Mouse (Mus musculus) CD4-positive, CD25-positive, alpha-beta regulatory T cell, adult 4 months (primary cell): ENCODE measurements at regions not wholly inside any gene's neighbourhood (a gene's known extent, or its start where the extent isn't known, plus 50 kb on each side); places are given as distances from the start of the nearest gene placed in this dataset.

Source experiments
- ATAC-seq: one replicate; pipeline ENCODE4 v1.8.0; 2017

- no peak for ATAC-seq
Measured at GRCm38 (mm10) chr4:55924974-55925373, 392.7 kb upstream of the Klf4 start.

- no peak for ATAC-seq
Measured at GRCm38 (mm10) chr4:55921217-55921616, 389.0 kb upstream of the Klf4 start.

GRCm38 (mm10) chr4:55894116-55894885 is 362.0 kb upstream of the Klf4 start:
- no peak for ATAC-seq

GRCm38 (mm10) chr4:55891656-55892055 is 359.4 kb upstream of the Klf4 start:
- no peak for ATAC-seq

GRCm38 (mm10) chr4:55887581-55887980 is 355.3 kb upstream of the Klf4 start:
- ATAC-seq: no peak

- no peak for ATAC-seq
Measured at GRCm38 (mm10) chr4:55882541-55882940, 350.3 kb upstream of the Klf4 start.

GRCm38 (mm10) chr4:55875304-55875703 is 343.0 kb upstream of the Klf4 start:
- ATAC-seq: no peak

- ATAC-seq: no peak
Measured at GRCm38 (mm10) chr4:55874875-55875274, 342.6 kb upstream of the Klf4 start.

GRCm38 (mm10) chr4:55874276-55874675 is 342.0 kb upstream of the Klf4 start:
- no peak for ATAC-seq

GRCm38 (mm10) chr4:55860055-55860454 is 327.8 kb upstream of the Klf4 start:
- no peak for ATAC-seq

- ATAC-seq: no peak
Measured at GRCm38 (mm10) chr4:55859211-55859761, 327.0 kb upstream of the Klf4 start.

GRCm38 (mm10) chr4:55851430-55851829 is 319.2 kb upstream of the Klf4 start:
- ATAC-seq: no peak

- no peak for ATAC-seq
Measured at GRCm38 (mm10) chr4:55851027-55851426, 318.8 kb upstream of the Klf4 start.

GRCm38 (mm10) chr4:55843727-55844401 is 311.6 kb upstream of the Klf4 start:
- no peak for ATAC-seq

GRCm38 (mm10) chr4:55838568-55838967 is 306.3 kb upstream of the Klf4 start:
- ATAC-seq: no peak

GRCm38 (mm10) chr4:55824047-55824760 is 291.9 kb upstream of the Klf4 start:
- no peak for ATAC-seq

- ATAC-seq: no peak
Measured at GRCm38 (mm10) chr4:55823583-55823982, 291.3 kb upstream of the Klf4 start.

GRCm38 (mm10) chr4:55817035-55817818 is 285.0 kb upstream of the Klf4 start:
- ATAC-seq: no peak

- no peak for ATAC-seq
Measured at GRCm38 (mm10) chr4:55815832-55816231, 283.6 kb upstream of the Klf4 start.

- no peak for ATAC-seq
Measured at GRCm38 (mm10) chr4:55812846-55813245, 280.6 kb upstream of the Klf4 start.

GRCm38 (mm10) chr4:55811656-55812055 is 279.4 kb upstream of the Klf4 start:
- no peak for ATAC-seq

- no peak for ATAC-seq
Measured at GRCm38 (mm10) chr4:55808501-55808900, 276.2 kb upstream of the Klf4 start.
